15 mouse cellular contexts compared by ENCODE assay signal in the genomic region with DNA sequence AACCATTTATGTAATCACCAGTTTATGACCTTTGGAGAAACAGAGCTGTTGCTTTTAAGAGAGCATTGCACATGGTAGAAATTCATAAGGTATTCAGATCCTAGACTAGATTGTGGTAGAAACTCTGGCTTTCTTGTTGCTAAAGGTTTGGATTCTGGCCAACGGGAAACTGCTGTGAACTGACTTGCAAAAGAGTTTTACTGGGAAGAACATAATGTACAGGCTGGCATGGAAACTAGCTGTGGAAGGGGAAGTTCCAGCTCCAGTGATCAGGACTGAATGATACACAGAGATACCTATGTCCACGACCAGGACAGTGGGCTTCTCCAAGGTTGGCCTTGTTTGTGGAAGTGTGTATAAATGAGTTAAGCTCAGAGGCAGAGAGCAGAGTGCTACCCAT.
A peak's percentile ranks its signal among the peaks of the same experiment; 100 is the strongest.
DNase-seq lines count a peak whose midpoint lies in the region.
"Had no signal": no experiment of that assay in that cellular context is flagged by ENCODE, and none has a peak within 500 bp of the region (broad histone marks: within the 10 kb centered on the region; RNA-seq: fewer than 3 reads in every experiment).

No protein-coding gene starts in this region.

- intact Hi-C loops in left cerebral cortex, postnatal 14 days (cut with DNase I), result no loop called here

- peak; percentile 16 to 33 for DNase-seq in frontal cortex, postnatal 36 days (ENCODE audit: low spot score in 2 of 2)
- DNase-seq in frontal cortex, postnatal 10 days (ENCODE audit: low spot score in 2 of 2), result no peak
- peak; percentile 45 to 73 for DNase-seq in left cerebral cortex, postnatal 14 days (ENCODE audit: low spot score in 2 of 2)
- no peak for DNase-seq in left cerebral cortex, adult 11 months (ENCODE audit: low spot score)
- peak; percentile 37 for DNase-seq in urinary bladder, postnatal 14 days (ENCODE audit: low spot score)
- DNase-seq in urinary bladder, adult 18-20 months (ENCODE audit: low spot score in 2 of 2), result no peak
- DNase-seq in telencephalon, adult 2 months (ENCODE audit: low read depth, low spot score), result peak; percentile 55
- no peak for DNase-seq in layer of hippocampus, postnatal 10 days (ENCODE audit: low spot score in 2 of 2)
- DNase-seq: adrenal gland, postnatal 10 days; B cell, adult 2 months; cerebellum, postnatal 36 days; heart, adult 18-20 months; layer of hippocampus, postnatal 36 days; liver, embryonic 13.5 days; thymus, adult 18-20 months had no signal

Comparison
In these comparisons a context has a peak if more than half of its experiments do, and no peak if none do; other contexts are left out.
1. DNase-seq: peak in frontal cortex, postnatal 36 days (2 of 2), left cerebral cortex, postnatal 14 days (2 of 2), urinary bladder, postnatal 14 days (single experiment) and telencephalon, adult 2 months (single experiment); none in frontal cortex, postnatal 10 days (0 of 2), left cerebral cortex, adult 11 months (single experiment), urinary bladder, adult 18-20 months (0 of 2) and layer of hippocampus, postnatal 10 days (0 of 2).